ENCODE assay signal across 8 mouse cellular contexts in genomic region chr4:126102061-126102841, GRCm38 (mm10). TPM values are rescaled to one million over a fixed set of nuclear protein-coding genes. Genes with fewer than 3 reads are reported as not detected.
DNase-seq lines count a peak whose midpoint lies in the region; ATAC-seq and TF ChIP-seq lines count a peak whose summit lies in the region.

No protein-coding gene starts in this region.

- no peak for TF ChIP-seq CTCF in C2C12 (IDR thresholded peaks at IDR 0.05; ENCODE audit: control insufficient read depth, insufficient read depth, insufficient read length)

- H3K27me3 ChIP-seq in C2C12 (ENCODE audit: control insufficient read depth, insufficient read depth, insufficient read length): no peaks in the 10 kb centered on the region
- no peaks in the 10 kb centered on the region for H3K27me3 ChIP-seq in embryonic facial prominence, embryonic 11.5 days (ENCODE audit: control insufficient read depth, insufficient read depth, low read length)
- H3K27me3 ChIP-seq in hindbrain, embryonic 10.5 days (ENCODE audit: insufficient read depth, poor library complexity, severe bottlenecking): no peaks in the 10 kb centered on the region
- H3K27me3 ChIP-seq in limb, embryonic 14.5 days (ENCODE audit: control insufficient read depth, insufficient read depth, low read length): no peaks in the 10 kb centered on the region
- no peaks in the 10 kb centered on the region for H3K27me3 ChIP-seq in midbrain, embryonic 15.5 days (replicated peaks)

- WGBS in embryonic facial prominence, embryonic 11.5 days: 45% methylated on average over 7 of the region's 7 CpGs
- 46% methylated on average over 7 of the region's 7 CpGs for WGBS in hindbrain, embryonic 10.5 days
- 48% methylated on average over 7 of the region's 7 CpGs for WGBS in limb, embryonic 14.5 days
- 41% methylated on average over 7 of the region's 7 CpGs for WGBS in midbrain, embryonic 15.5 days

- H3K9me3 ChIP-seq in embryonic facial prominence, embryonic 11.5 days (replicated peaks; ENCODE audit: control insufficient read depth, low read length): no peaks in the 10 kb centered on the region
- H3K9me3 ChIP-seq in hindbrain, embryonic 10.5 days: no peaks in the 10 kb centered on the region
- no peaks in the 10 kb centered on the region for H3K9me3 ChIP-seq in limb, embryonic 14.5 days (ENCODE audit: control insufficient read depth, low read length)
- H3K9me3 ChIP-seq in midbrain, embryonic 15.5 days: no peaks in the 10 kb centered on the region

- H3K4me3 ChIP-seq in C2C12 (ENCODE audit: insufficient read depth, poor library complexity, severe bottlenecking): no peak overlapping the region
- H3K4me3 ChIP-seq in embryonic facial prominence, embryonic 11.5 days (ENCODE audit: low read depth, low read length): no peak overlapping the region
- peak overlapping the region; percentile 92; the same call in 1 of the 2 replicates for H3K4me3 ChIP-seq in hindbrain, embryonic 10.5 days
- H3K4me3 ChIP-seq in limb, embryonic 14.5 days (replicated peaks; ENCODE audit: low read length): 0 out of 2 replicates have a peak overlapping the region, but pooled peaks have one; percentile 95
- no peak overlapping the region; the same call in 1 of the 2 replicates for H3K4me3 ChIP-seq in midbrain, embryonic 15.5 days

- peaks cover 17% of the 10 kb centered on the region for H3K36me3 ChIP-seq in C2C12 (ENCODE audit: control insufficient read depth, insufficient read depth)
- no peaks in the 10 kb centered on the region for H3K36me3 ChIP-seq in embryonic facial prominence, embryonic 11.5 days (replicated peaks; ENCODE audit: control insufficient read depth, insufficient read depth, low read depth, low read length)
- H3K36me3 ChIP-seq in hindbrain, embryonic 10.5 days: peaks cover 21% of the 10 kb centered on the region
- H3K36me3 ChIP-seq in limb, embryonic 14.5 days (ENCODE audit: control insufficient read depth, insufficient read depth, low read length): peaks cover 6% of the 10 kb centered on the region; the same call in 1 of the 2 replicates
- H3K36me3 ChIP-seq in midbrain, embryonic 15.5 days (replicated peaks): no peaks in the 10 kb centered on the region

- H3K79me3 ChIP-seq in C2C12 (ENCODE audit: low read depth): peaks cover 40% of the 10 kb centered on the region

- no peak overlapping the region; the same call in 1 of the 2 replicates for H3K9ac ChIP-seq in embryonic facial prominence, embryonic 11.5 days (replicated peaks; ENCODE audit: low read length)
- H3K9ac ChIP-seq in limb, embryonic 14.5 days (ENCODE audit: low read depth, low read length, severe bottlenecking): no peak overlapping the region
- no peak overlapping the region for H3K9ac ChIP-seq in midbrain, embryonic 15.5 days

- peak overlapping the region; percentile 71 for H3ac ChIP-seq in C2C12 (ENCODE audit: control insufficient read depth, insufficient read length, low read depth)

- no peak for TF ChIP-seq POLR2A in limb, embryonic 14.5 days (IDR thresholded peaks at IDR 0.05; ENCODE audit: borderline replicate concordance, extremely low read depth, insufficient read depth, insufficient read length)

- peak overlapping the region; percentile 78; the same call in 1 of the 2 replicates for H3K4me2 ChIP-seq in embryonic facial prominence, embryonic 11.5 days (ENCODE audit: low read depth, low read length)
- peak overlapping the region; percentile 85; the same call in 1 of the 2 replicates for H3K4me2 ChIP-seq in limb, embryonic 14.5 days (replicated peaks; ENCODE audit: low read depth, low read length, severe bottlenecking)
- peak overlapping the region; percentile 68 for H3K4me2 ChIP-seq in midbrain, embryonic 15.5 days

- ATAC-seq in embryonic facial prominence, embryonic 11.5 days (replicated peaks; ENCODE audit: insufficient number of reproducible peaks, low FRiP score, low TSS enrichment, low read depth): no peak
- no peak for ATAC-seq in limb, embryonic 14.5 days (ENCODE audit: low FRiP score, low read depth)
- no peak for ATAC-seq in midbrain, embryonic 15.5 days (replicated peaks)

- H3K4me1 ChIP-seq in embryonic facial prominence, embryonic 11.5 days (ENCODE audit: control insufficient read depth, insufficient read depth, low read length): no peaks in the 10 kb centered on the region
- peaks cover 55% of the 10 kb centered on the region for H3K4me1 ChIP-seq in hindbrain, embryonic 10.5 days (replicated peaks)
- H3K4me1 ChIP-seq in limb, embryonic 14.5 days (ENCODE audit: control insufficient read depth, insufficient read depth, low read length): peaks cover 19% of the 10 kb centered on the region
- peaks cover 53% of the 10 kb centered on the region for H3K4me1 ChIP-seq in midbrain, embryonic 15.5 days

- DNase-seq in cerebellum, adult 8-10 months: peak; percentile 27
- DNase-seq in cerebellum, adult 11-12 months: no peak
- no peak for DNase-seq in embryonic facial prominence, embryonic 11.5 days (ENCODE audit: low spot score)
- no peak for DNase-seq in hindbrain, embryonic 10.5 days (ENCODE audit: low spot score)
- DNase-seq in limb, embryonic 14.5 days (ENCODE audit: low spot score): no peak
- DNase-seq in layer of hippocampus, postnatal 10 days (ENCODE audit: low spot score in 2 of 2): no peak

- no peak overlapping the region for H3K27ac ChIP-seq in embryonic facial prominence, embryonic 11.5 days (replicated peaks; ENCODE audit: low read depth, low read length)
- peak overlapping the region; percentile 92 for H3K27ac ChIP-seq in hindbrain, embryonic 10.5 days
- no peak overlapping the region for H3K27ac ChIP-seq in limb, embryonic 14.5 days (replicated peaks; ENCODE audit: low read depth, low read length)
- H3K27ac ChIP-seq in midbrain, embryonic 15.5 days: peak overlapping the region; percentile 84

- peaks cover 66% of the 10 kb centered on the region for H3K79me2 ChIP-seq in C2C12 (ENCODE audit: control insufficient read depth, insufficient read depth)

TF ChIP-seq in C2C12, 6 proteins besides CTCF, POLR2A, EP300 and RAD21:
- TF ChIP-seq MAX (IDR thresholded peaks at IDR 0.05) (peak; percentile 55), MYOG (IDR thresholded peaks at IDR 0.05; ENCODE audit: control insufficient read depth, extremely low read depth, insufficient read length) (no peak), CEBPB (IDR thresholded peaks at IDR 0.05; ENCODE audit: low read depth) (no peak), USF1 (IDR thresholded peaks at IDR 0.05; ENCODE audit: low read depth) (peak; percentile 98), MYOD1 (IDR thresholded peaks at IDR 0.05; ENCODE audit: control insufficient read depth, insufficient read length, low read depth) (no peak), FOSL1 (IDR thresholded peaks at IDR 0.05; ENCODE audit: insufficient read depth, low read length, poor library complexity, severe bottlenecking) (no peak)

RNA-seq across cellular contexts. Expression of gene Stk40, which starts 1.5 kb away (rescaled TPM):
- 11.0 TPM for polyA plus RNA-seq in C2C12 (2012; fragmentation: generic; extraction: Trizol)
- 22.7 and 23.8 TPM in 2 replicates for polyA plus RNA-seq in embryonic facial prominence, embryonic 11.5 days (2014; fragmentation: Nextera tagmentation; extraction: Ambion mirVana)
- 46.9 and 47.2 TPM in 2 replicates for polyA plus RNA-seq in hindbrain, embryonic 10.5 days (2016; fragmentation: Nextera tagmentation; extraction: Ambion mirVana)
- 21.3 and 25.5 TPM in 2 replicates for polyA plus RNA-seq in limb, embryonic 14.5 days (2012; rRNA removed)
- 27.9 and 29.1 TPM in 2 replicates for polyA plus RNA-seq in limb, embryonic 14.5 days (2014; fragmentation: Nextera tagmentation; extraction: Ambion mirVana)
- 34.4 and 35.2 TPM in 2 replicates for polyA plus RNA-seq in midbrain, embryonic 15.5 days (2015; fragmentation: Nextera tagmentation; extraction: Ambion mirVana)
- 10 to 100 TPM; 19.7 to 20.7 TPM for total RNA-seq in layer of hippocampus, postnatal 10 days (2021)

RNA-seq across cellular contexts. Expression of gene Lsm10, which starts 5.8 kb away (rescaled TPM):
- polyA plus RNA-seq in C2C12 (2012; fragmentation: generic; extraction: Trizol): 37.9 TPM
- 46.1 and 47.0 TPM in 2 replicates for polyA plus RNA-seq in embryonic facial prominence, embryonic 11.5 days (2014; fragmentation: Nextera tagmentation; extraction: Ambion mirVana)
- 46.8 and 49.1 TPM in 2 replicates for polyA plus RNA-seq in hindbrain, embryonic 10.5 days (2016; fragmentation: Nextera tagmentation; extraction: Ambion mirVana)
- 44.0 and 50.4 TPM in 2 replicates for polyA plus RNA-seq in limb, embryonic 14.5 days (2012; rRNA removed)
- 53.7 and 54.3 TPM in 2 replicates for polyA plus RNA-seq in limb, embryonic 14.5 days (2014; fragmentation: Nextera tagmentation; extraction: Ambion mirVana)
- polyA plus RNA-seq in midbrain, embryonic 15.5 days (2015; fragmentation: Nextera tagmentation; extraction: Ambion mirVana): 48.7 and 53.0 TPM in 2 replicates
- total RNA-seq in layer of hippocampus, postnatal 10 days (2021): 10 to 100 TPM; 15.6 TPM

RNA-seq across cellular contexts. Expression of gene Oscp1, which starts 43.9 kb away (rescaled TPM):
- polyA plus RNA-seq in C2C12 (2012; fragmentation: generic; extraction: Trizol): 11.1 TPM
- 17.1 and 18.3 TPM in 2 replicates for polyA plus RNA-seq in embryonic facial prominence, embryonic 11.5 days (2014; fragmentation: Nextera tagmentation; extraction: Ambion mirVana)
- 27.7 and 30.9 TPM in 2 replicates for polyA plus RNA-seq in hindbrain, embryonic 10.5 days (2016; fragmentation: Nextera tagmentation; extraction: Ambion mirVana)
- 5.3 and 5.8 TPM in 2 replicates for polyA plus RNA-seq in limb, embryonic 14.5 days (2012; rRNA removed)
- polyA plus RNA-seq in limb, embryonic 14.5 days (2014; fragmentation: Nextera tagmentation; extraction: Ambion mirVana): 13.2 and 13.8 TPM in 2 replicates
- polyA plus RNA-seq in midbrain, embryonic 15.5 days (2015; fragmentation: Nextera tagmentation; extraction: Ambion mirVana): 43.7 and 47.7 TPM in 2 replicates
- 10 to 100 TPM; 43.2 to 53.0 TPM for total RNA-seq in layer of hippocampus, postnatal 10 days (2021)

RNA-seq across cellular contexts. Expression of gene Eva1b, which starts 45.3 kb away (rescaled TPM):
- 51.6 TPM for polyA plus RNA-seq in C2C12 (2012; fragmentation: generic; extraction: Trizol)
- polyA plus RNA-seq in embryonic facial prominence, embryonic 11.5 days (2014; fragmentation: Nextera tagmentation; extraction: Ambion mirVana): 48.9 and 51.0 TPM in 2 replicates
- polyA plus RNA-seq in hindbrain, embryonic 10.5 days (2016; fragmentation: Nextera tagmentation; extraction: Ambion mirVana): 29.8 and 35.3 TPM in 2 replicates
- 120 and 155 TPM in 2 replicates for polyA plus RNA-seq in limb, embryonic 14.5 days (2012; rRNA removed)
- 101 and 106 TPM in 2 replicates for polyA plus RNA-seq in limb, embryonic 14.5 days (2014; fragmentation: Nextera tagmentation; extraction: Ambion mirVana)
- 11.8 and 12.0 TPM in 2 replicates for polyA plus RNA-seq in midbrain, embryonic 15.5 days (2015; fragmentation: Nextera tagmentation; extraction: Ambion mirVana)
- total RNA-seq in layer of hippocampus, postnatal 10 days (2021): 10 to 100 TPM in 1 of 2 experiments, 1 to 10 TPM in 1; 6.7 to 10.4 TPM

RNA-seq across cellular contexts. Expression of gene Mrps15, which starts 55.5 kb away (rescaled TPM):
- polyA plus RNA-seq in C2C12 (2012; fragmentation: generic; extraction: Trizol): 82.9 TPM
- 176 and 177 TPM in 2 replicates for polyA plus RNA-seq in embryonic facial prominence, embryonic 11.5 days (2014; fragmentation: Nextera tagmentation; extraction: Ambion mirVana)
- polyA plus RNA-seq in hindbrain, embryonic 10.5 days (2016; fragmentation: Nextera tagmentation; extraction: Ambion mirVana): 139 and 147 TPM in 2 replicates
- 78.0 and 83.5 TPM in 2 replicates for polyA plus RNA-seq in limb, embryonic 14.5 days (2012; rRNA removed)
- 139 and 140 TPM in 2 replicates for polyA plus RNA-seq in limb, embryonic 14.5 days (2014; fragmentation: Nextera tagmentation; extraction: Ambion mirVana)
- 130 and 131 TPM in 2 replicates for polyA plus RNA-seq in midbrain, embryonic 15.5 days (2015; fragmentation: Nextera tagmentation; extraction: Ambion mirVana)
- 10 to 100 TPM; 53.6 to 55.7 TPM for total RNA-seq in layer of hippocampus, postnatal 10 days (2021)

Comparison
In these comparisons a context has a peak if more than half of its experiments do, and no peak if none do; other contexts are left out.
1. H3K4me3 ChIP-seq: peak in hindbrain, embryonic 10.5 days (single experiment) and limb, embryonic 14.5 days (single experiment); none in C2C12 (single experiment), embryonic facial prominence, embryonic 11.5 days (single experiment) and midbrain, embryonic 15.5 days (single experiment).
2. H3K27ac ChIP-seq: peak in hindbrain, embryonic 10.5 days (single experiment) and midbrain, embryonic 15.5 days (single experiment); none in embryonic facial prominence, embryonic 11.5 days (single experiment) and limb, embryonic 14.5 days (single experiment).
3. Peak in every context shown above with its lines, with median percentiles within 50 percentile points of each other: H3K4me2 ChIP-seq.